Mouse (Mus musculus) intestine, embryonic 14.5 days (tissue): ENCODE data around the gene Mrpl48. TPM values are rescaled to one million over a fixed set of nuclear protein-coding genes. Genes with fewer than 3 reads are reported as not detected.

Experiments used
- ATAC-seq: fragments of 200-750 bp; cut with Nextera tagmentation; replicated peaks from 2 replicates; pipeline ENCODE4 v1.8.0; 2017; ENCODE audit warnings: low read depth, moderate number of reproducible peaks, moderate TSS enrichment, moderate library complexity; ENCODE audit not compliant: low FRiP score, low TSS enrichment
- DNase-seq: peaks from one replicate; pipeline ENCODE4 v3.0.0-alpha.2; 2018; ENCODE audit warnings: low spot score
- H3K27ac ChIP-seq: fragments of 300-500 bp; sonication (generic); 2 replicates; pipeline ENCODE4 v1.5.1; 2014; ENCODE audit warnings: low read depth, mild to moderate bottlenecking, control low read depth
- H3K27me3 ChIP-seq: fragments of 300-500 bp; sonication (generic); replicated peaks from 2 replicates; pipeline ENCODE4 v1.6.1; 2014; ENCODE audit warnings: low read length, control low read depth; ENCODE audit not compliant: control insufficient read depth, insufficient read depth
- H3K36me3 ChIP-seq: fragments of 300-500 bp; sonication (generic); 2 replicates; pipeline ENCODE4 v1.6.1; 2014; ENCODE audit warnings: low read length, control low read depth; ENCODE audit not compliant: control insufficient read depth, insufficient read depth
- H3K4me1 ChIP-seq: fragments of 300-500 bp; sonication (generic); replicated peaks from 2 replicates; pipeline ENCODE4 v1.6.1; 2014; ENCODE audit warnings: low read length, control low read depth, mixed read lengths; ENCODE audit not compliant: control insufficient read depth, insufficient read depth
- H3K4me2 ChIP-seq: fragments of 300-500 bp; sonication (generic); 2 replicates; pipeline ENCODE4 v1.6.1; 2014; ENCODE audit warnings: low read length
- H3K4me3 ChIP-seq: fragments of 300-500 bp; sonication (generic); 2 replicates; pipeline ENCODE4 v1.5.1; 2014; ENCODE audit warnings: low read depth, low read length, control low read depth, mixed read lengths
- H3K9ac ChIP-seq: fragments of 300-500 bp; sonication (generic); 2 replicates; pipeline ENCODE4 v1.6.1; 2014; ENCODE audit warnings: mild to moderate bottlenecking, low read length
- H3K9me3 ChIP-seq: fragments of 300-500 bp; sonication (generic); 2 replicates; pipeline ENCODE4 v1.6.1; 2016; ENCODE audit warnings: low read length, control low read depth; ENCODE audit not compliant: control insufficient read depth
- WGBS: fragments of 180-500 bp; shearing (Covaris S2); extraction: QIAGEN DNeasy Blood & Tissue Kit; methylation state at CpG from one replicate; pipeline ENCODE4 v1.1.7; 2014; 5-methylcytosine and 5-hydroxymethylcytosine counted together
- polyA plus RNA-seq: library from polyadenylated mRNA; unstranded; fragments of >200 nt; fragmentation: Nextera tagmentation; extraction: Ambion mirVana; gene quantifications from 2 replicates; pipeline ENCODE4 v1.2.1, GENCODE M21; 2014

The Mrpl48 gene
- polyA plus RNA-seq, 1 experiment from 2014 or later, result 89.4 TPM

- no peaks in the 10 kb centered on the region for H3K9me3 ChIP-seq
- no peak overlapping the region for H3K9ac ChIP-seq
- no peaks in the 10 kb centered on the region for H3K27me3 ChIP-seq
- H3K36me3 ChIP-seq, result no peaks in the 10 kb centered on the region
- no peak overlapping the region for H3K27ac ChIP-seq
- no peak overlapping the region for H3K4me2 ChIP-seq
- no peak for ATAC-seq
- H3K4me1 ChIP-seq, result no peaks in the 10 kb centered on the region
- no peak overlapping the region for H3K4me3 ChIP-seq
- no peak for DNase-seq
- 48% methylated on average over 5 of the region's 5 CpGs for WGBS
These were observed 7.9 kb downstream of the Mrpl48 start for GRCm38 (mm10) chr7:100600211-100600610.

- DNase-seq (no peak), ATAC-seq (no peak)
- Histone ChIP-seq H3K4me3 (no peak overlapping the region), H3K9ac (no peak overlapping the region), H3K9me3 (no peaks in the 10 kb centered on the region), H3K36me3 (no peaks in the 10 kb centered on the region), H3K4me2 (no peak overlapping the region), H3K27ac (no peak overlapping the region), H3K27me3 (no peaks in the 10 kb centered on the region), H3K4me1 (no peaks in the 10 kb centered on the region)
These were observed 14.8 kb downstream of the Mrpl48 start for GRCm38 (mm10) chr7:100593349-100593748.

DNA sequence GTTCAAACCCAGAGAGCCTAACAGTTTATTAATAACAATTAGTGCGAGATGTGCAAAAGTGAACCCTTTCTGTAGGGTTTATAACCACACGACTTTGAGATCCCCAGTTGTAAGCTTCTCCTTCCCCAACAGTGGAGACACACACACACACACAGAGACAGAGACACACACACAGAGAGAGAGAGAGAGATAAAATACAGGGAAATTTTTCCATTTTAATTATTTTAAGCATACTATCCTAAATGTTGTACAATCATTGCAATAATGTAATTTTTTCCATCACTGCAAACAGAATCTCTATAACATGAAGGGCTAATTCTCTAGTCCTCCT, 16.6 kb downstream of the Mrpl48 start:
- WGBS, result 5% methylated on average over 2 of the region's 2 CpGs
- ATAC-seq (no peak), DNase-seq (no peak)
- Histone ChIP-seq H3K9ac (peak overlapping the region; percentile 61), H3K27me3 (no peaks in the 10 kb centered on the region), H3K36me3 (no peaks in the 10 kb centered on the region), H3K9me3 (no peaks in the 10 kb centered on the region), H3K4me2 (peak overlapping the region; percentile 60), H3K27ac (no peak overlapping the region), H3K4me1 (no peaks in the 10 kb centered on the region), H3K4me3 (peak overlapping the region; percentile 56)

DNA sequence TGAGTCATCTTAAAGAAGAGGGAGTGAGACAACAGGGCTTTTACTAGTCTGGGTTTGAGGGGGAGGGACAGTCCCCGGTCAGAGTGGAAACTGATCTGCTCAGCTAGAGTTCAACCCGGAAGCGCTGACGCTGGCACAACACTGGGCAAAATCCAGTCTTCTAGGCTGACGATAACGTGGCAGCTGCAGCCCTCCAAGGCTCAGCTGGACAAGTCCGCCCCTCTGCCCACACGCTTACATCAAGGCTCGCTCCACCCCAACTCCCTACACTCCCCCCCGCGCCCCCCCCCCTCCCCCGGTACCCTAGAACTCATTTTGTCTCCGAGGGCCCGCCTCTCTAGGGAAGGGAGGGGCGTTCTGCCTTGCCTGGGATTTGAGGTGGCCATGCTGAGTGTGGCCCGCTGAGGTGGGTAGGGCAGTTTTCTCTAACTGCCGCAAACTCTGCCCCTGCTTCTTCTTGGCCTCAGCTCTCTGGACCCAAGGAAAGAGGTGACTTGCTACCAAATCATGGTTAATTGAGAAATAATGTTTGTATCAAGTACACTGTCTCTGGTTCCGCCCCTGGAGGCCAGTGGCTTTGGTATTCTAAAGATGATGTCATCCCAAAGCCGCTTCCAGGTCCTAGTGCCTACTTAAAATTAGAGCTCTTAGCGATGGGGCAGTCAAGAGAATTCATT, 17.1 kb downstream of the Mrpl48 start:
- Histone ChIP-seq H3K9ac (peak overlapping the region; percentile 61), H3K4me3 (peak overlapping the region; percentile 56), H3K27me3 (no peaks in the 10 kb centered on the region), H3K27ac (peak overlapping the region; percentile 85), H3K4me1 (no peaks in the 10 kb centered on the region), H3K36me3 (no peaks in the 10 kb centered on the region), H3K9me3 (no peaks in the 10 kb centered on the region), H3K4me2 (peak overlapping the region; percentile 60)
- ATAC-seq (peak; percentile 96), DNase-seq (peak; percentile 92)
- under 1% methylated on average over 20 of the region's 20 CpGs for WGBS

DNA sequence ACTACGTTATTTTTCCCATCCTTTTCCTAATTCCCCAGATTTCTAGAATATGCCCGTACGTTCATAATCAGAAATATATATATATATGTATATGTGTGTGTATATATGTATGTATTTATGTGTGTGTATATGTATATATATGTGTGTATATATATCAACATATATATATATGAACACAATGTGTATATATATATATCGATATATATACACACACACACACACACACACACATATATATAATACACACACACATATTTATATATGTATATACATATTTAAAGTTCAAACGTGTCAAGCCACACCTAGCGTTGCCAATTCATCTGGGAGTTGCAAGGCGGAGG, 17.6 kb downstream of the Mrpl48 start:
- Histone ChIP-seq H3K27ac (peak overlapping the region; percentile 85), H3K36me3 (no peaks in the 10 kb centered on the region), H3K4me1 (no peaks in the 10 kb centered on the region), H3K27me3 (no peaks in the 10 kb centered on the region), H3K4me3 (peak overlapping the region; percentile 56), H3K9me3 (no peaks in the 10 kb centered on the region), H3K4me2 (peak overlapping the region; percentile 60), H3K9ac (peak overlapping the region; percentile 61)
- DNase-seq, result no peak
- WGBS, result 40% methylated on average over 7 of the region's 7 CpGs
- ATAC-seq, result no peak; the same call in 1 of the 2 replicates

GRCm38 (mm10) chr7:100589816-100590215, 18.3 kb downstream of the Mrpl48 start:
- H3K4me1 ChIP-seq, result no peaks in the 10 kb centered on the region
- no peak for ATAC-seq
- 65% methylated on average over 1 of the region's 1 CpGs for WGBS
- H3K27ac ChIP-seq, result no peak overlapping the region
- no peaks in the 10 kb centered on the region for H3K27me3 ChIP-seq
- H3K9me3 ChIP-seq, result no peaks in the 10 kb centered on the region
- no peaks in the 10 kb centered on the region for H3K36me3 ChIP-seq
- no peak overlapping the region for H3K9ac ChIP-seq
- no peak overlapping the region for H3K4me3 ChIP-seq
- DNase-seq, result no peak
- H3K4me2 ChIP-seq, result no peak overlapping the region

GRCm38 (mm10) chr7:100582727-100583236, 25.3 kb downstream of the Mrpl48 start:
- WGBS, result under 1% methylated on average over 31 of the region's 31 CpGs
- H3K4me3 ChIP-seq, result peak overlapping the region; percentile 56
- peak; percentile 97 for DNase-seq
- H3K9me3 ChIP-seq, result no peaks in the 10 kb centered on the region
- peaks cover 5% of the 10 kb centered on the region; the same call in 1 of the 2 replicates for H3K4me1 ChIP-seq
- H3K27me3 ChIP-seq, result no peaks in the 10 kb centered on the region
- no peaks in the 10 kb centered on the region for H3K36me3 ChIP-seq
- peak overlapping the region; percentile 88 for H3K9ac ChIP-seq
- peak overlapping the region; percentile 92 for H3K27ac ChIP-seq
- peak overlapping the region; percentile 83 for H3K4me2 ChIP-seq
- ATAC-seq, result peak; percentile 95

GRCm38 (mm10) chr7:100582235-100582634, 25.9 kb downstream of the Mrpl48 start:
- peak overlapping the region; percentile 56 for H3K4me3 ChIP-seq
- H3K36me3 ChIP-seq, result no peaks in the 10 kb centered on the region
- DNase-seq (no peak), ATAC-seq (no peak)
- no peak overlapping the region for H3K27ac ChIP-seq
- WGBS, result 40% methylated on average over 7 of the region's 7 CpGs
- peaks cover 5% of the 10 kb centered on the region; the same call in 1 of the 2 replicates for H3K4me1 ChIP-seq
- H3K9me3 ChIP-seq, result no peaks in the 10 kb centered on the region
- H3K4me2 ChIP-seq, result peak overlapping the region; percentile 83
- H3K9ac ChIP-seq, result peak overlapping the region; percentile 88
- no peaks in the 10 kb centered on the region for H3K27me3 ChIP-seq

DNA sequence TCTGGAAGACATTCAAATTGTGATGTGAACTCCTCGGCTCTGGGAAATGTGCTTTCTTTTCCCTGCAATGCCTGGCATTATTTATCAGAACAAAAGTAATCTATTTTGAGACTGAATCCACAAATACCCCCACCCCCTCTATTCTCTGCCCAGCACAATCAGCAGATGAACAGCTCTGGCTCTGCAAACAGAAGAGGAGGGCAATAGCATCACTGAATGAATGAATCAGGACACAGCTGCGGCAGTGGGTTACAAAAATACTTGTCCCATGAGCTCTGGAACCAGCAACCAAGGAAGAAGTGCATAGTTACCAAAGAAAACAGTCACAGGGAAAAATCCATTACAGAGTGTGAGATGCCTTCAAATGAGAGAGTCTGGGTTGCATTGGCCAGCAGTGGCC, 29.3 kb downstream of the Mrpl48 start:
- Histone ChIP-seq H3K4me1 (peaks cover 5% of the 10 kb centered on the region; the same call in 1 of the 2 replicates), H3K36me3 (peaks cover 3% of the 10 kb centered on the region; the same call in 1 of the 2 replicates), H3K9me3 (no peaks in the 10 kb centered on the region), H3K4me2 (no peak overlapping the region), H3K27ac (no peak overlapping the region), H3K27me3 (no peaks in the 10 kb centered on the region), H3K9ac (no peak overlapping the region), H3K4me3 (no peak overlapping the region)
- no peak for DNase-seq
- no peak for ATAC-seq
- whole genome bisulfite sequencing, result 85% methylated on average over 2 of the region's 2 CpGs
